Mouse (Mus musculus): ENCODE data around the gene Gm20547. TPM values are rescaled to one million over a fixed set of nuclear protein-coding genes. Genes with fewer than 3 reads are reported as not detected.
"Not testable (repeated sequence)": the region's sequence is repeated elsewhere in the genome, so short reads cannot be mapped to it uniquely, and the experiment has no call there.

Gm20547 gene
- polyA plus RNA-seq, 1 experiment: not detected

DNA sequence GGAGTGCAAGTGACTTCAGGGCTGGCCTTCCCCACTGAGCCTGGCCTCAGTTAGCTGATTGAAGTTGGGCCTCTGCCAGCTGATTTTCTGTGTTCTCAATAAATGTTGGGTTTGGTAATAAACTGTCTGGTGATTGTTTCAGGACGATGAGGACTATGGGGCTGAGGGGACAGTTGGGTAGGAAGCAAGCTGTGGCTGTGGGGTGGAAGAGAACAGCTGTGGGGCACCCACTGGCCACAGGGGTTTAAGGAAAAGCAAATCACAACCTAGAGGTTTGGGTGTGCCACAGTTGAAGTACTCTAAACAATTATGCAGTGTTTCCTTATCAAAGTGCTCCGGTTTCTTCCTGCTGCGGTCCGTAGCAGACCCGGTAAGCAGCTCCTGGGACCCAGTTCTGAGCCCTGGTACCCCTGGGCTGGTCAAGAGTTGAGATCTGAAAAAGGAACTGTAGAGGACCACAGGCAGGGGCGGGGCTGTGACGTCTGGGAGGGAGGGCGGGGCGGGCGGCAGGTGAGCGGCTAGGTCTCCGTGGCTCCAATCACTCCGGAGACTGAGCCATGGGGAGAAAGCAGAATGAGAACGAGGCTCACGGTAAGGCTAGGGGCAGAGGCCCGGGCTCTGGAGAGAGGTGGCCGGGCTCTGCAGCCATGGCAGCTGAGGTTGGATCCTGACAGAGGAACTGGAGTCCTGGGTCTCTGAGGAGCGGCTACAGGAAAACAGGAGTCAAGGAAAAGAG, 32.3 kb upstream of the Gm20547 start, which contains the start of gene Slc44a4:
Slc44a4 (plus strand) TSS at position 537 of the 736 bp plus-strand sequence.
- 43% methylated on average over 18 of the region's 18 CpGs for WGBS
- H3K4me3 ChIP-seq (replicated peaks; ENCODE audit: extremely low read depth, low read depth, low read length): no peak within 1 kb of the TSS
- H3K4me1 ChIP-seq (ENCODE audit: control insufficient read depth, insufficient read depth, low read length): no peaks in the 10 kb centered on the region
- TF ChIP-seq CTCF (IDR thresholded peaks at IDR 0.05; ENCODE audit: insufficient read depth, low read length) (no peak), POLR2A (IDR thresholded peaks at IDR 0.05; ENCODE audit: borderline replicate concordance, extremely low read depth, low read depth, low read length) (no peak)
- DNase-seq: peak; percentile 33

DNA sequence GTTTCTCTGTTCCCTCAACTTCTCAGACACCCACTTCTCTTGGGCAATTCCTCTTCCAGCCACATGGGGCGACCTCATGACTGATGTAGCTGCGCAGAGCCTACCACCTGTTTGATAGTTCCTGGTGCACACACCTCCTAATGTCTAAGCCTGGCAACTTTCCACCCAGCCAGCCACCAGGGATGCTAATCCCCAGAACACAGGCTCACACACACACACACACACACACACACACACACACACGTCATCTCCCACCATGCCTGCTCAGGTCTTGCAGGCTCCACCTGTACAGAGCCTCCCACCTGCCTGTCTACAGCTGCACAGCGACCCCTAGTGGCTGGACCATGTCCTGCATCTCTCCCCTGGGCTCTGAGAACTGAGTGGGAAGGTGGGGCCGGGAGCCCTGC, 30.1 kb upstream of the Gm20547 start:
- WGBS: 30% methylated on average over 5 of the region's 5 CpGs
- DNase-seq: peak; percentile 87
- TF ChIP-seq POLR2A (IDR thresholded peaks at IDR 0.05; ENCODE audit: borderline replicate concordance, extremely low read depth, low read depth, low read length): peak; percentile 18; the same call in 1 of the 2 replicates
- peak; percentile 97 for TF ChIP-seq CTCF (IDR thresholded peaks at IDR 0.05; ENCODE audit: insufficient read depth, low read length)
- H3K4me1 ChIP-seq (ENCODE audit: control insufficient read depth, insufficient read depth, low read length): no peaks in the 10 kb centered on the region
- H3K4me3 ChIP-seq (replicated peaks; ENCODE audit: extremely low read depth, low read depth, low read length): no peak overlapping the region

DNA sequence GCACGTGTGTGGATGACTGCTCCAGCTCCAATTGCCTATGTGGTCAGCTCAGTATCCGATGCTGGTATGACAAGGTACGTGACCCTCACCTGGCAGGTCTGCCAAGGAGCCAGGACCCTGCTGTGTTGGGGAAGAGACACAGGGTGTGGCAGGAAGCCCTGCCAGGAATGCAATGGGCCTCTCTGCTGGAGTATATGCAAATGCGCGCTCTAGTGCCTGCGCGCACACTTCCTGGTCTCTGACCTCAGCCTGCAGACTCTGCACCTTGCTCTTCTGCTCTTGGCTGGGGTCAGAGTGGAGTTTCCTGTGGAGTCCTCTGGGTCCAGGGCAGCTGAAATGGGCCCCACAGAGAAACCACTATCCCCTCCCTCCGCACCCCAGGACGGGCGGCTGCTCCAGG, 29.1 kb upstream of the Gm20547 start:
- Histone ChIP-seq H3K4me3 (replicated peaks; ENCODE audit: extremely low read depth, low read depth, low read length) (no peak overlapping the region), H3K4me1 (ENCODE audit: control insufficient read depth, insufficient read depth, low read length) (no peaks in the 10 kb centered on the region)
- DNase-seq: no peak
- 75% methylated on average over 10 of the region's 10 CpGs for whole genome bisulfite sequencing
- TF ChIP-seq POLR2A (IDR thresholded peaks at IDR 0.05; ENCODE audit: borderline replicate concordance, extremely low read depth, low read depth, low read length) (no peak), CTCF (IDR thresholded peaks at IDR 0.05; ENCODE audit: insufficient read depth, low read length) (no peak)

GRCm38 (mm10) chr17:34902895-34903294, 21.1 kb upstream of the Gm20547 start:
- Histone ChIP-seq H3K4me3 (replicated peaks; ENCODE audit: extremely low read depth, low read depth, low read length) (no peak overlapping the region), H3K4me1 (ENCODE audit: control insufficient read depth, insufficient read depth, low read length) (no peaks in the 10 kb centered on the region)
- no peak for DNase-seq
- WGBS: 92% methylated on average over 9 of the region's 9 CpGs
- TF ChIP-seq CTCF (IDR thresholded peaks at IDR 0.05; ENCODE audit: insufficient read depth, low read length) (no peak), POLR2A (IDR thresholded peaks at IDR 0.05; ENCODE audit: borderline replicate concordance, extremely low read depth, low read depth, low read length) (no peak)

DNA sequence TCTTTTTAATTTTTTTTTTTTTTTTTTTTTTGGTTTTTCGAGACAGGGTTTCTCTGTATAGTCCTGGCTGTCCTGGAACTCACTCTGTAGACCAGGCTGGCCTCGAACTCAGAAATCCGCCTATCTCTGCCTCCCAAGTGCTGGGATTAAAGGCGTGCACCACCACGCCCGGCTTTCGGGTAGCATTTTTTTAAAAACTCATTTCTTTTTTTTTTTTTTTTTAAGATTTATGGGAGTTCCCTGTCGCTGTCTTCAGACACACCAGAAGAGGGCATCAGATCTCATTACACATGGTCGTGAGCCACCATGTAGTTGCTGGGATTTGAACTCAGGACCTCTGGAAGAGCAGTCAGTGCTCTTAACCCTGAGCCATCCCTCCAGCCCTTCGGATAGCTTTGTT, 20.1 kb upstream of the Gm20547 start:
- DNase-seq; H3K4me3 ChIP-seq (replicated peaks; ENCODE audit: extremely low read depth, low read depth, low read length); H3K4me1 ChIP-seq (ENCODE audit: control insufficient read depth, insufficient read depth, low read length): not testable (repeated sequence)
- 82% methylated on average over 9 of the region's 10 CpGs for WGBS

GRCm38 (mm10) chr17:34900826-34901225, 19.0 kb upstream of the Gm20547 start:
- not testable (repeated sequence) for H3K4me1 ChIP-seq (ENCODE audit: control insufficient read depth, insufficient read depth, low read length); H3K4me3 ChIP-seq (replicated peaks; ENCODE audit: extremely low read depth, low read depth, low read length); DNase-seq

- peaks cover 5% of the 10 kb centered on the region; the same call in 1 of the 2 replicates for H3K4me1 ChIP-seq (ENCODE audit: control insufficient read depth, insufficient read depth, low read length)
- no peak for DNase-seq
- peak overlapping the region; percentile 71 for H3K4me3 ChIP-seq (replicated peaks; ENCODE audit: extremely low read depth, low read depth, low read length)
- TF ChIP-seq POLR2A (IDR thresholded peaks at IDR 0.05; ENCODE audit: borderline replicate concordance, extremely low read depth, low read depth, low read length): no peak
- TF ChIP-seq CTCF (IDR thresholded peaks at IDR 0.05; ENCODE audit: insufficient read depth, low read length): no peak
- 5% methylated on average over 5 of the region's 5 CpGs for WGBS
Measured at GRCm38 (mm10) chr17:34899890-34900243, 18.0 kb upstream of the Gm20547 start.

GRCm38 (mm10) chr17:34899053-34899889, 17.4 kb upstream of the Gm20547 start:
- TF ChIP-seq POLR2A (IDR thresholded peaks at IDR 0.05; ENCODE audit: borderline replicate concordance, extremely low read depth, low read depth, low read length) (0 out of 2 replicates have a peak, but pooled peaks have one; percentile 13), CTCF (IDR thresholded peaks at IDR 0.05; ENCODE audit: insufficient read depth, low read length) (no peak)
- WGBS: 2% methylated on average over 34 of the region's 45 CpGs
- Histone ChIP-seq H3K4me3 (replicated peaks; ENCODE audit: extremely low read depth, low read depth, low read length) (peak overlapping the region; percentile 71), H3K4me1 (ENCODE audit: control insufficient read depth, insufficient read depth, low read length) (peaks cover 5% of the 10 kb centered on the region; the same call in 1 of the 2 replicates)
- peak; percentile 63 for DNase-seq

- 0% methylated on average over 20 of the region's 47 CpGs for WGBS
- no peak for TF ChIP-seq CTCF (IDR thresholded peaks at IDR 0.05; ENCODE audit: insufficient read depth, low read length)
- no peak for TF ChIP-seq POLR2A (IDR thresholded peaks at IDR 0.05; ENCODE audit: borderline replicate concordance, extremely low read depth, low read depth, low read length)
- DNase-seq: no peak
- Histone ChIP-seq H3K4me3 (replicated peaks; ENCODE audit: extremely low read depth, low read depth, low read length) (peak overlapping the region; percentile 71), H3K4me1 (ENCODE audit: control insufficient read depth, insufficient read depth, low read length) (peaks cover 5% of the 10 kb centered on the region; the same call in 1 of the 2 replicates)
Measured at GRCm38 (mm10) chr17:34898706-34899052, 16.8 kb upstream of the Gm20547 start.

DNA sequence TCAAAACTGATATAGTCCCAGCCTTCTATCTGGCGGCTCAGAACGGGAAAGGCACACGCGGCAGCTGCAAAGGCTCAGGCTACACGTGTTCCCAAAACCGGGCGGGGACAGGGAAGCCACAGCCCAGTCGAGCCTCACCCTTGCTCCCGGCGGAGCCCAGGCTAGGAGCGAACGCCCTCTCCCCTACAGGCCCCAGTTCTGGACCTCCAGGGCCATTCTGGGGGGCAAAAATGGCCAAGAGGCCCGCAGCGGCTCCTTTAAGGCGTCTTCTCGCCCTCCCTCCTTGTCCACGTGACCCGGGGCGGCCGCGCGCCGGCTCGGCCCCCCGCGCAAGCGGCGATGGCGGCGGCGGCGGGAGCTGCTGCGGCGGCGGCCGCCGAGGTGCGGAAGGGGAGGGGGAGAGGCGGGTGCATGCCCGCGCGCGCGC, 16.3 kb upstream of the Gm20547 start, which contains the start of the genes C2 and Ehmt2:
C2 (minus strand) TSS at position 106 of the 427 bp plus-strand sequence.
Ehmt2 (plus strand) TSS at position 310 of the 427 bp plus-strand sequence.
- TF ChIP-seq POLR2A (IDR thresholded peaks at IDR 0.05; ENCODE audit: borderline replicate concordance, extremely low read depth, low read depth, low read length) (peak; percentile 64; the same call in 1 of the 2 replicates), CTCF (IDR thresholded peaks at IDR 0.05; ENCODE audit: insufficient read depth, low read length) (no peak)
- peak; percentile 84 for DNase-seq
- Histone ChIP-seq H3K4me1 (ENCODE audit: control insufficient read depth, insufficient read depth, low read length) (peaks cover 5% of the 10 kb centered on the region; the same call in 1 of the 2 replicates), H3K4me3 (replicated peaks; ENCODE audit: extremely low read depth, low read depth, low read length) (peak within 1 kb of the TSS; percentile 87)
- WGBS: under 1% methylated on average over 41 of the region's 44 CpGs

Data from lung, adult 2 months (tissue).